Mouse (Mus musculus) stomach, postnatal 0 days (tissue): ENCODE data around the gene Ptk7. TPM values are rescaled to one million over a fixed set of nuclear protein-coding genes. Genes with fewer than 3 reads are reported as not detected.
A peak's percentile ranks its signal among the peaks of the same experiment; 100 is the strongest.

ENCODE experiments used
- ATAC-seq: fragments of 200-750 bp; cut with Nextera tagmentation; 2 replicates; pipeline ENCODE4 v1.8.0; 2017; ENCODE audit not compliant: low FRiP score, low TSS enrichment
- DNase-seq: peaks from one replicate; pipeline ENCODE4 v3.0.0-alpha.2; 2016; ENCODE audit warnings: low spot score
- H3K27ac ChIP-seq: fragments of 300-500 bp; sonication (generic); replicated peaks from 2 replicates; pipeline ENCODE4 v1.5.1; 2014; ENCODE audit warnings: mild to moderate bottlenecking, control low read depth
- H3K27me3 ChIP-seq: fragments of 300-500 bp; sonication (generic); 2 replicates; pipeline ENCODE4 v1.6.1; 2014; ENCODE audit warnings: low read length; ENCODE audit not compliant: control insufficient read depth, insufficient read depth
- H3K36me3 ChIP-seq: fragments of 300-500 bp; sonication (generic); 2 replicates; pipeline ENCODE4 v1.6.1; 2014; ENCODE audit warnings: low read length, mixed read lengths; ENCODE audit not compliant: control insufficient read depth, insufficient read depth
- H3K4me1 ChIP-seq: fragments of 300-500 bp; sonication (generic); replicated peaks from 2 replicates; pipeline ENCODE4 v1.6.1; 2014; ENCODE audit warnings: antibody characterized with exemption; ENCODE audit not compliant: control insufficient read depth, insufficient read depth
- H3K4me2 ChIP-seq: fragments of 300-500 bp; sonication (generic); replicated peaks from 2 replicates; pipeline ENCODE4 v1.6.1; 2014; ENCODE audit warnings: low read depth, mild to moderate bottlenecking, control low read depth, moderate library complexity
- H3K4me3 ChIP-seq: fragments of 300-500 bp; sonication (generic); 2 replicates; pipeline ENCODE4 v1.5.1; 2014; ENCODE audit warnings: low read depth, low read length, control low read depth
- H3K9ac ChIP-seq: fragments of 300-500 bp; sonication (generic); 2 replicates; pipeline ENCODE4 v1.6.1; 2014; ENCODE audit warnings: mild to moderate bottlenecking, low read length, control low read depth, mixed read lengths
- H3K9me3 ChIP-seq: fragments of 300-500 bp; sonication (generic); 2 replicates; pipeline ENCODE4 v1.6.1; 2016; ENCODE audit warnings: low read length; ENCODE audit not compliant: control insufficient read depth
- CTCF ChIP-seq: IDR thresholded peaks from 2 replicates; pipeline ENCODE4 v1.5.1; 2016; ENCODE audit warnings: antibody characterized with exemption, low read depth, mild to moderate bottlenecking, moderate library complexity
- EP300 ChIP-seq: optimal IDR thresholded peaks from 2 replicates; pipeline ENCODE3; 2016; ENCODE audit warnings: antibody characterized with exemption
- WGBS: fragments of 180-500 bp; shearing (Covaris S2); extraction: QIAGEN DNeasy Blood & Tissue Kit; methylation state at CpG from one replicate; pipeline ENCODE4 v1.1.7; 2014; 5-methylcytosine and 5-hydroxymethylcytosine counted together
- polyA plus RNA-seq: library from polyadenylated mRNA; unstranded; fragments of >200 nt; fragmentation: Nextera tagmentation; extraction: Ambion mirVana; gene quantifications from 2 replicates; pipeline ENCODE4 v1.2.1, GENCODE M21; 2015

Ptk7 gene
- polyA plus RNA-seq, 1 experiment from 2014 or later = 29.4 TPM

- TF ChIP-seq CTCF (no peak), EP300 (no peak)
- Histone ChIP-seq H3K4me1 (peaks cover 26% of the 10 kb centered on the region), H3K27me3 (no peaks in the 10 kb centered on the region), H3K27ac (peak overlapping the region; percentile 94; the same call in 1 of the 2 replicates), H3K9ac (peak overlapping the region; percentile 93), H3K9me3 (no peaks in the 10 kb centered on the region), H3K4me2 (peak overlapping the region; percentile 75), H3K36me3 (0 out of 2 replicates have a peak, but pooled peaks cover under 1% of the 10 kb centered on the region), H3K4me3 (peak overlapping the region; percentile 86)
- ATAC-seq = no peak
- no peak for DNase-seq
- WGBS = 32% methylated on average over 6 of the region's 6 CpGs
Observed at GRCm38 (mm10) chr17:46627409-46627808, 1.9 kb downstream of the Ptk7 start.

- TF ChIP-seq CTCF = no peak
- no peak for TF ChIP-seq EP300
- H3K27ac ChIP-seq = peak overlapping the region; percentile 82
- H3K27me3 ChIP-seq = no peaks in the 10 kb centered on the region
- no peak for ATAC-seq
- H3K4me1 ChIP-seq = peaks cover 27% of the 10 kb centered on the region
- peak overlapping the region; percentile 6; the same call in 1 of the 2 replicates for H3K4me3 ChIP-seq
- peak overlapping the region; percentile 35 for H3K4me2 ChIP-seq
- no peak for DNase-seq
- H3K9ac ChIP-seq = peak overlapping the region; percentile 45
- WGBS = 44% methylated on average over 12 of the region's 12 CpGs
- H3K36me3 ChIP-seq = no peaks in the 10 kb centered on the region
- no peaks in the 10 kb centered on the region for H3K9me3 ChIP-seq
Observed at GRCm38 (mm10) chr17:46624598-46624997, 4.7 kb downstream of the Ptk7 start.

GRCm38 (mm10) chr17:46623819-46624557 is 5.3 kb downstream of the Ptk7 start:
- peak; percentile 46 for DNase-seq
- TF ChIP-seq EP300 (no peak), CTCF (peak; percentile 55)

GRCm38 (mm10) chr17:46622269-46622668 is 7.0 kb downstream of the Ptk7 start:
- Histone ChIP-seq H3K4me2 (no peak overlapping the region), H3K36me3 (no peaks in the 10 kb centered on the region), H3K9ac (no peak overlapping the region), H3K9me3 (no peaks in the 10 kb centered on the region), H3K27me3 (no peaks in the 10 kb centered on the region), H3K4me3 (no peak overlapping the region), H3K4me1 (peaks cover 34% of the 10 kb centered on the region), H3K27ac (peak overlapping the region; percentile 82)
- DNase-seq (no peak), ATAC-seq (no peak)
- 68% methylated on average over 11 of the region's 11 CpGs for WGBS
- TF ChIP-seq EP300 (no peak), CTCF (no peak)

More at GRCm38 (mm10) chr17:46623819-46624557, 5.3 kb downstream of the Ptk7 start:
- Histone ChIP-seq H3K27ac (peak overlapping the region; percentile 82), H3K4me3 (peak overlapping the region; percentile 6; the same call in 1 of the 2 replicates), H3K27me3 (no peaks in the 10 kb centered on the region), H3K9ac (peak overlapping the region; percentile 45), H3K9me3 (no peaks in the 10 kb centered on the region), H3K36me3 (no peaks in the 10 kb centered on the region), H3K4me1 (peaks cover 30% of the 10 kb centered on the region), H3K4me2 (peak overlapping the region; percentile 35)
- ATAC-seq = no peak
- WGBS = 17% methylated on average over 10 of the region's 10 CpGs

- Histone ChIP-seq H3K4me2 (peak overlapping the region; percentile 9; the same call in 1 of the 2 replicates), H3K27ac (peak overlapping the region; percentile 25; the same call in 1 of the 2 replicates), H3K4me1 (peaks cover 34% of the 10 kb centered on the region), H3K9ac (no peak overlapping the region), H3K36me3 (no peaks in the 10 kb centered on the region), H3K4me3 (no peak overlapping the region), H3K9me3 (no peaks in the 10 kb centered on the region), H3K27me3 (no peaks in the 10 kb centered on the region)
- DNase-seq (peak; percentile 48), ATAC-seq (no peak)
- TF ChIP-seq CTCF (no peak), EP300 (no peak)
- 28% methylated on average over 15 of the region's 15 CpGs for WGBS
Observed at GRCm38 (mm10) chr17:46621324-46621723, 8.0 kb downstream of the Ptk7 start.
